Mouse (Mus musculus) kidney, embryonic 15.5 days (tissue): ENCODE measurements at regions not wholly inside any gene's neighbourhood (a gene's known extent, or its start where the extent isn't known, plus 50 kb on each side); places are given as distances from the start of the nearest gene placed in this dataset.
A peak's percentile ranks its signal among the peaks of the same experiment; 100 is the strongest.
"Not testable (repeated sequence)": the region's sequence is repeated elsewhere in the genome, so short reads cannot be mapped to it uniquely, and the experiment has no call there.

Experiments
- ATAC-seq: fragments of 200-750 bp; cut with Nextera tagmentation; replicated peaks from 2 replicates; pipeline ENCODE4 v1.8.0; 2017; ENCODE audit warnings: moderate TSS enrichment; ENCODE audit not compliant: low FRiP score
- H3K27ac ChIP-seq: fragments of 300-500 bp; sonication (generic); 2 replicates; pipeline ENCODE4 v1.5.1; 2015; ENCODE audit warnings: mild to moderate bottlenecking, inconsistent platforms
- H3K27me3 ChIP-seq: fragments of 300-500 bp; sonication (generic); 2 replicates; pipeline ENCODE4 v1.6.1; 2015; ENCODE audit warnings: inconsistent platforms
- H3K36me3 ChIP-seq: fragments of 300-500 bp; sonication (generic); 2 replicates; pipeline ENCODE4 v1.6.1; 2015; ENCODE audit warnings: inconsistent platforms
- H3K4me1 ChIP-seq: fragments of 300-500 bp; sonication (generic); 2 replicates; pipeline ENCODE4 v1.6.1; 2015; ENCODE audit warnings: inconsistent platforms
- H3K4me2 ChIP-seq: fragments of 300-500 bp; sonication (generic); 2 replicates; pipeline ENCODE4 v1.6.1; 2015; ENCODE audit warnings: moderate library complexity, mild to moderate bottlenecking, inconsistent platforms
- H3K4me3 ChIP-seq: fragments of 300-500 bp; sonication (generic); replicated peaks from 2 replicates; pipeline ENCODE4 v1.5.1; 2015; ENCODE audit warnings: mild to moderate bottlenecking, inconsistent platforms
- H3K9ac ChIP-seq: fragments of 300-500 bp; sonication (generic); 2 replicates; pipeline ENCODE4 v1.6.1; 2015; ENCODE audit warnings: mild to moderate bottlenecking, inconsistent platforms
- H3K9me3 ChIP-seq: fragments of 300-500 bp; sonication (generic); replicated peaks from 2 replicates; pipeline ENCODE4 v1.6.1; 2016; ENCODE audit warnings: inconsistent platforms
- WGBS: fragments of 180-500 bp; shearing (Covaris S2); methylation state at CpG from one replicate; pipeline ENCODE4 v1.1.7; 2015; ENCODE audit warnings: mixed read lengths; 5-methylcytosine and 5-hydroxymethylcytosine counted together

- WGBS = 32% methylated on average over 15 of the region's 15 CpGs
Measured at GRCm38 (mm10) chr12:28997474-28998192, 246.0 kb downstream of the Eipr1 start.

GRCm38 (mm10) chr12:28999963-29000451 is 248.4 kb downstream of the Eipr1 start:
- no peaks in the 10 kb centered on the region for H3K36me3 ChIP-seq
- H3K4me1 ChIP-seq = peaks cover 14% of the 10 kb centered on the region
- no peak for ATAC-seq
- H3K9me3 ChIP-seq = no peaks in the 10 kb centered on the region
- H3K4me2 ChIP-seq = no peak overlapping the region
- no peaks in the 10 kb centered on the region for H3K27me3 ChIP-seq
- 0 out of 2 replicates have a peak overlapping the region, but pooled peaks have one; percentile 0 for H3K27ac ChIP-seq
- no peak overlapping the region for H3K9ac ChIP-seq
- 37% methylated on average over 6 of the region's 6 CpGs for WGBS
- no peak overlapping the region for H3K4me3 ChIP-seq

More at GRCm38 (mm10) chr12:28997474-28998192, 246.0 kb downstream of the Eipr1 start:
- ATAC-seq = no peak
- no peak overlapping the region for H3K4me2 ChIP-seq
- peaks cover 14% of the 10 kb centered on the region for H3K4me1 ChIP-seq
- no peak overlapping the region for H3K9ac ChIP-seq
- H3K27me3 ChIP-seq = no peaks in the 10 kb centered on the region
- H3K27ac ChIP-seq = no peak overlapping the region
- H3K36me3 ChIP-seq = no peaks in the 10 kb centered on the region
- no peak overlapping the region for H3K4me3 ChIP-seq
- H3K9me3 ChIP-seq = no peaks in the 10 kb centered on the region

GRCm38 (mm10) chr12:29004504-29004903 is 252.9 kb downstream of the Eipr1 start:
- Histone ChIP-seq H3K36me3 (no peaks in the 10 kb centered on the region), H3K4me2 (no peak overlapping the region), H3K4me1 (peaks cover 9% of the 10 kb centered on the region), H3K27me3 (no peaks in the 10 kb centered on the region), H3K9ac (no peak overlapping the region), H3K4me3 (no peak overlapping the region), H3K9me3 (no peaks in the 10 kb centered on the region), H3K27ac (no peak overlapping the region)
- WGBS = 91% methylated on average over 13 of the region's 13 CpGs
- no peak for ATAC-seq

GRCm38 (mm10) chr12:29014601-29015000 is 263.0 kb downstream of the Eipr1 start:
- H3K27me3 ChIP-seq = no peaks in the 10 kb centered on the region
- WGBS = 89% methylated on average over 9 of the region's 9 CpGs
- no peak overlapping the region for H3K9ac ChIP-seq
- no peak overlapping the region for H3K4me2 ChIP-seq
- no peaks in the 10 kb centered on the region for H3K36me3 ChIP-seq
- H3K9me3 ChIP-seq = no peaks in the 10 kb centered on the region
- 0 out of 2 replicates have a peak, but pooled peaks cover 7% of the 10 kb centered on the region for H3K4me1 ChIP-seq
- H3K4me3 ChIP-seq = no peak overlapping the region
- no peak overlapping the region for H3K27ac ChIP-seq
- no peak for ATAC-seq

GRCm38 (mm10) chr12:29015200-29015862 is 263.7 kb downstream of the Eipr1 start:
- Histone ChIP-seq H3K27ac (no peak overlapping the region), H3K36me3 (no peaks in the 10 kb centered on the region), H3K9ac (no peak overlapping the region), H3K4me3 (no peak overlapping the region), H3K4me1 (0 out of 2 replicates have a peak, but pooled peaks cover 7% of the 10 kb centered on the region), H3K4me2 (no peak overlapping the region), H3K27me3 (no peaks in the 10 kb centered on the region), H3K9me3 (no peaks in the 10 kb centered on the region)
- ATAC-seq = peak; percentile 75
- 31% methylated on average over 10 of the region's 10 CpGs for WGBS

GRCm38 (mm10) chr12:29021152-29021551 is 269.5 kb downstream of the Eipr1 start:
- Histone ChIP-seq H3K27me3 (no peaks in the 10 kb centered on the region), H3K4me2 (no peak overlapping the region), H3K4me1 (no peaks in the 10 kb centered on the region), H3K4me3 (no peak overlapping the region), H3K36me3 (no peaks in the 10 kb centered on the region), H3K9me3 (no peaks in the 10 kb centered on the region), H3K27ac (no peak overlapping the region), H3K9ac (no peak overlapping the region)
- ATAC-seq = no peak
- 71% methylated on average over 5 of the region's 5 CpGs for WGBS

GRCm38 (mm10) chr12:29028171-29028570 is 276.6 kb downstream of the Eipr1 start:
- ATAC-seq = no peak
- Histone ChIP-seq H3K27me3 (no peaks in the 10 kb centered on the region), H3K9me3 (no peaks in the 10 kb centered on the region), H3K4me1 (no peaks in the 10 kb centered on the region), H3K4me3 (no peak overlapping the region), H3K9ac (no peak overlapping the region), H3K36me3 (no peaks in the 10 kb centered on the region), H3K4me2 (no peak overlapping the region), H3K27ac (no peak overlapping the region)
- 44% methylated on average over 3 of the region's 3 CpGs for WGBS

GRCm38 (mm10) chr12:29029461-29029860 is 277.9 kb downstream of the Eipr1 start:
- Histone ChIP-seq H3K36me3 (no peaks in the 10 kb centered on the region), H3K4me2 (no peak overlapping the region), H3K27ac (no peak overlapping the region), H3K27me3 (no peaks in the 10 kb centered on the region), H3K4me1 (no peaks in the 10 kb centered on the region), H3K9me3 (no peaks in the 10 kb centered on the region), H3K9ac (no peak overlapping the region), H3K4me3 (no peak overlapping the region)
- WGBS = 47% methylated on average over 7 of the region's 7 CpGs
- no peak for ATAC-seq

- H3K4me3 ChIP-seq = no peak overlapping the region
- H3K4me1 ChIP-seq = peaks cover 24% of the 10 kb centered on the region
- no peak overlapping the region for H3K27ac ChIP-seq
- no peaks in the 10 kb centered on the region for H3K9me3 ChIP-seq
- 77% methylated on average over 8 of the region's 8 CpGs for WGBS
- no peak overlapping the region for H3K4me2 ChIP-seq
- H3K36me3 ChIP-seq = no peaks in the 10 kb centered on the region
- ATAC-seq = no peak
- no peaks in the 10 kb centered on the region for H3K27me3 ChIP-seq
- H3K9ac ChIP-seq = no peak overlapping the region
Measured at GRCm38 (mm10) chr12:29046009-29046408, 294.4 kb downstream of the Eipr1 start.

- Histone ChIP-seq H3K4me1 (peaks cover 25% of the 10 kb centered on the region), H3K27ac (peak overlapping the region; percentile 60)
- H3K27me3 ChIP-seq, H3K4me2 ChIP-seq, H3K4me3 ChIP-seq, H3K36me3 ChIP-seq, H3K9ac ChIP-seq, ATAC-seq, H3K9me3 ChIP-seq: not testable (repeated sequence)
- 47% methylated on average over 4 of the region's 4 CpGs for WGBS
Measured at GRCm38 (mm10) chr12:29048596-29048995, 297.0 kb downstream of the Eipr1 start.

GRCm38 (mm10) chr12:29049105-29049511 is 297.5 kb downstream of the Eipr1 start:
- H3K4me2 ChIP-seq = no peak overlapping the region
- no peak overlapping the region for H3K9ac ChIP-seq
- H3K9me3 ChIP-seq = no peaks in the 10 kb centered on the region
- H3K4me1 ChIP-seq = peaks cover 25% of the 10 kb centered on the region
- H3K4me3 ChIP-seq = no peak overlapping the region
- peak; percentile 88 for ATAC-seq
- 4% methylated on average over 8 of the region's 8 CpGs for WGBS
- no peaks in the 10 kb centered on the region for H3K27me3 ChIP-seq
- H3K36me3 ChIP-seq = no peaks in the 10 kb centered on the region
- peak overlapping the region; percentile 60 for H3K27ac ChIP-seq

GRCm38 (mm10) chr12:29049801-29050200 is 298.2 kb downstream of the Eipr1 start:
- Histone ChIP-seq H3K9me3 (no peaks in the 10 kb centered on the region), H3K4me1 (peaks cover 25% of the 10 kb centered on the region), H3K27ac (no peak overlapping the region), H3K27me3 (no peaks in the 10 kb centered on the region), H3K4me3 (no peak overlapping the region), H3K9ac (no peak overlapping the region), H3K4me2 (no peak overlapping the region), H3K36me3 (no peaks in the 10 kb centered on the region)
- no peak for ATAC-seq
